Mouse (Mus musculus) fat pad, adult 2 months (tissue): Measurements from ENCODE around the gene Scaf4.

Experiments used
- DNase-seq: peaks from one replicate; pipeline ENCODE4 v3.0.0-alpha.2; 2011; ENCODE audit warnings: low read depth, low spot score; ENCODE audit errors: extremely low read depth

Scaf4 gene

DNA sequence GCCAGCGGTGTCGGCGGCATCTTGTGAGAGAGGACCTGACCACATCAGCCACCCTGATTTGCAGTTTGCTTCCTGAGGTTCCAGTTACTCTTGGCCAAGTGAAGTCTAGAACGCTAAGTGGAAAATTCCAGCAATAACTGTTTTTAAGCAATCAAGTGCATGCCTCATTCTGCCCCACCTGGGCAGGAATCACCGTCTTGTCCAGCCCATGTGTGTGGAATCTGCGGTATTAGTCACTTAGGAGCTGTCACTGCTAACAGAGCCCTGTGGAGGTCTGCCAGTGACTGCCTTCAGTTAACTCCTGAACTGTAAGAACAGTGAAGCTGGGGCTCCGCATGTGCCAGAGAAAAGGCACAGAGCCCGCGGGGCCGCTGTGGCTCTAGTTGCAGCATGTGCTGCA is 73.6 kb downstream of the Scaf4 start:
- DNase-seq = peak; percentile 80

DNA sequence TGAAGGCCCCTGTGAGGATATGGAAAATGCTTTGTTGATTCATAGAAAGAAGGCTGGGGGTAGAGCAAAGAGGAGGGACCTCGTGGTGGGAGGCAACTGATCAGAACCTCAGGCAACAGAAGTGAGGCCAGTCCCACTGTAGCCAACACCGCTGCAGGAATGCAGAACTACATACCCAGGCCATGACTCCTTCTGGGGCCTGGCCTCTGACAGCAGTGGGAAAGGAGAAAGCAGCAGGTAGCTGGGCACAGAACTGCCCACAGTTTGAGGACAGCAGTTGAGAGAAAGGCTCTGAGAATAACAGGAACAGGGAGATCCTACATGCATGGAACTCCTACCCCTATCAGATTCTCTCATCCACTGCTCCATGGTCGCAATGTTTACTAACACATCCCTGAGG is 75.3 kb downstream of the Scaf4 start:
- no peak for DNase-seq

DNA sequence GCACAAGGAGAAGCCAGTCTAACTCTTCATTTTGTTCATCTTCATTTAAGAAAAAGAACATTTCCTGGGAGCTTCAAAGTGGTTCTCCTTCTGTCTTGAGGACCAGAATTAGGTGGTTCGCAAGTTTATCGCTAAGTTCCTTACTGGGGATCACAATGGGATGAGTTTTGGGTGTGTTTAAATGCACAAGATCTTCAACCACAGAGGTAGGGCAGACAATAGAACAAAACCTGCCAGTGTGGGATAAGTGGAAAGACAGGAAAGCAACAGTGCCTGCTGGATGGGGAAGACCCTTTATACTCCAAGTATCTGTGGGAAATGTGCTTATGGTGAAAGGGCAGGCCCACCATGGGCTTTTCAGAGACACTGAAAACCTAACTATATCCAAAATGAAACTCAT is 79.4 kb downstream of the Scaf4 start:
- DNase-seq = no peak

DNA sequence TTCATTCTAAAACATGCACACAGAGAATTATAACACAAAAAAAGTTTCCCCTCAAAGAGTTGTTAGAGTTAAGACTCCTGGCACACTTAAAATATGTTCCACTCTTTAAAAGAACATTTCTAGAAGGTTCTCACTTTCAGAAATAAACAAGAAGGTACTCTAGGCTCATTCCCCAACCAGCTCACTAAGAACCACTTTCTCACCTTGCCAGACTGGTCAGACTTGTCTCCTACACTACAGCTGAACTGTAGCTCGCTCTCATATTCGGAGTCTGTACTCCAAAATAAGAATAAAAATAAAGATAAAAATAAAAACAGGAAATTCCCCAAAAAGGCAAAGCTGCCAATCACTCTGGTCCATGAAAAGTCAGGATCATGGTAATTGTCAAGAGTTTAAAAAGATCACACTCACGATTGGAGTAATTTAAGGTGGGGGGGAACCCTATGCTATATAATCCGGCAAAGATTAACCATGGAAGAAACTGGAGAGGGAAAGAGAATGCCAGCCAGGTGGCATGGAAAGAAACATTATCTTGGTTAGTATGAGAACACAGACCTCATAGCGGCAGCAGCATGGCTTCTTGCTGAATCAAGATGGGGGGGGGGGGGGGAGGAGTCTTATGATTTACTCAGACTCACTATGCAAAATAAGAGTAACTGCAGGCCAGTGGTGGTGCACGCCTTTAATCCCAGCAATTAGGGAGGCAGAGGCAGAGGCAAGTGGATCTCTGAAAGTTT is 80.9 kb downstream of the Scaf4 start:
- DNase-seq = no peak

DNA sequence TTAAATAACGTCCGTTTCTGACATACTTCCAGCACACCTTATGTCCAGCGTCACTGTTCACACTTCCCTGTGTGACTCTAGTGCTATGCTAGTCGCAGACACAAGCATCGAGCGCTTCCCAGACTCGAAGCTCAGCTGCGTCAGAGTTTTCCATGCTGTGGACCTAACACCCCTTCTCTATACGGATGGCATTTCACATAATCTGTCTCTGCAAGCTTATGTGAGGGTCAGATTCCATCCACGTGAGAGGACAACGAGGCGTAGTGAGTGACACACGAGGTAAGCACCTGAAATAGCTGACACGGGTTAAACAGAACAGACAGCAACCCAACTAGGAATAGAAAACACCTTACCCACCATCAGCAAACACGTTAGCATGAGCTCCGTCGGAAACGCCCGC is 82.2 kb downstream of the Scaf4 start:
- DNase-seq = no peak

DNA sequence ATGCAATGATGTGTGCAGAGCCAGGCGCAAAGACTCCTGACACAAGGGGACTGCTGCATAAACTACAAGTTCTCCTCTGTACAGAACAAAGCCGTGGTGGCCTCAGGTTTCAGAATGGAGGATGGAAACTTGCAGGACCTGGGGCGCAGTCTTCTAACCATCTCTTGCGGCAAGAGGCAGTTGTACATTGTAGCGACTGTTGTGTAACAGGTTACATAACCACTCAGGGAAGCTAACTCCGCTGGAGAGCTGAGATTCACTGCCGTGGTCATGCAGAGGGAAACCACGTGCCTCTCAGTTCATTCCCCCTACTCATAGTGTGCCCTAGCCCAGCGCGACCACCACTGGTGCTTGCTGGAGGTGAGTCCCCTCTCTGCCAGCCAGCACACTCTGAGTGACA is 85.1 kb downstream of the Scaf4 start:
- DNase-seq = no peak

DNA sequence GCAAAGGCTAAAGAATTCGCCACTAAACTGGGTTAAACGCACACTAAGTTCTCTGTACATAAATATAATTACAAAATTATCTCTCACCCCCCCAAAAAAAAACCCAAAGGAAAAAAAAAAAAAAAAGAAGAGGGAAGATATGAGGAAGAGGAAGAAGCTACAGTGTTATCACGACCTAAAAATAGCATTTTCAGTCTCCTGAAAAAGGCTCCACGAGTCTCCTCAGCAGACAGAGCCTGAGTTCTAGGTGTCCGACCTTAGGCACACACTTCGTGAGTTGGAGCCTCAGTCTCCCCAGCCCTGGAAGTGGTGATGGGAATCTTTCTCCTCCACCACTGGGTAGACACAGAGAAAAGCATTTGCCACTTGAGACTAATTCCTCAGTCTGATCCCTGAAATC is 85.7 kb downstream of the Scaf4 start:
- no peak for DNase-seq

DNA sequence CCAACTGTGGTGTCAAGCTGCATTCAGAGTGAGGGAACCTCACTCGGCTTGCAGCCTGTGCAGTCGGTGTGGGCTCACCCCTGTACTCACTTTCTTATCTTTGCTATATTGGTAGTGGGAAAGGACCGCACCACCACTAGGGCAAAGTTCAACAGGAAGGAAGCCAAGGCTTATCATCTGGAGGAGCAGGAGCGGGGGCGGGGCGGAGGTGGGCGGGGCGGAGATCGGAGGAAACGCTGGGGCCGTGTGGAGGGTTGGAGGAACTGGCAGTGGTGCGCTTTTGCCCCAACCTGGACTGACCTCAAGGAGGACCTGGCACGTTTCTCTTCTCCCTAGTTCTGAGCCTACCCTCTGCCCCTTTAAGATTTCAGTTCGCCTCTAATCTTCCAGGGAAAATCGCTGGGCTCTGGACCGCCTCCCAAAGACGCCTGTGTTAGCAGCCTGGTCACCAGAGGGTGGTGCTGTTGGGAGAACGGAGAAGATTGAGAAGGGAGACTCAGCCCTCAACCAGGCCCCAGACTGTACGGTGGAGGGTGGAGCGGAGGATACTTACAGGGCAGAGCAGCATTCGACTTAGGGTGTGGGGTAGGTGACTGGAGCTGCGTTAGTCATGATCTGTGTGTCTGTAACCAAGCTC is 86.8 kb downstream of the Scaf4 start:
- no peak for DNase-seq

DNA sequence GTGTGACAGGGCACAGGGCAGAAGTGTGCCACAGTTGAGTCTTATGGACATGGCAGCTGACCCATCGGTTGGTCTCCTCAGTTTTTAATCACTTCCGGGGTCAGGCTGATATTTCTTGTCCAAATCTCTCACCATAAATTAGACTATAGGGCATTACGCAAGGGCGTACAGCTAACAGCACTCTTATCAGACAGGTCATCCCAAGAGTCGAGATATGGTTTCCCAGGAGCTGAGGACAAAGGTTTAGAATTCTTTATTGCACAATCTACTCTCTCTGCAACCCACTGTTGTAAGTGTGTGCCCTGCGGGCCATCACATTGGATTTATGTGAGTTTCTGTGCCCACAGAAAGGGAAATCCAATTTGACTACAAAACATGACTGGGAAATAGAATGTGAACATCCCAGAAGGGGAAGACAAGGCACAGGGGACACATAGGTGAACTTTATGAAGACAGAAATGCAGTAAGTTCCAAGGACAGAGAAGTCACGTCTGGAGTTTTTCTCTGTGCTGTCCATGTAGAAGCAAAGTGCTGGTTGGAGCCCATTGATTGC is 87.5 kb downstream of the Scaf4 start:
- DNase-seq = no peak

DNA sequence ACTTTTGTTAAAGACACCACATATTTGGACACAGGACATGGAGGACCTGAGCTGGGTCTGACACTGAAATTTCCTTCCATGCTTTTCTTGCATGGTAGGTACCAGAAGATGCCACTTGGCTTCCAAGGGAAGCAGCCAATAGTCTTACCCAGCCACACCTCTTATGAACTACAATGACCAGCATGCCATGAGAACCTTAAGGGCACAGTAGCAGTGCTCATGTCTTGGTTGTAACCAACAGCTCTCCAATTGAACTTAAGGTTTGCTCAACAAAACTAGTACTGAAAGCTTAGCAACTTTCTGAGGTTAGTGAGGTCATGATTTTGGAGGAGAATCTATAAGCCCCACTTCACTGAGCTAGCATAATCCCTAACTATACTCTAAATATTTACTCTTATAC is 90.6 kb downstream of the Scaf4 start:
- DNase-seq = no peak

DNA sequence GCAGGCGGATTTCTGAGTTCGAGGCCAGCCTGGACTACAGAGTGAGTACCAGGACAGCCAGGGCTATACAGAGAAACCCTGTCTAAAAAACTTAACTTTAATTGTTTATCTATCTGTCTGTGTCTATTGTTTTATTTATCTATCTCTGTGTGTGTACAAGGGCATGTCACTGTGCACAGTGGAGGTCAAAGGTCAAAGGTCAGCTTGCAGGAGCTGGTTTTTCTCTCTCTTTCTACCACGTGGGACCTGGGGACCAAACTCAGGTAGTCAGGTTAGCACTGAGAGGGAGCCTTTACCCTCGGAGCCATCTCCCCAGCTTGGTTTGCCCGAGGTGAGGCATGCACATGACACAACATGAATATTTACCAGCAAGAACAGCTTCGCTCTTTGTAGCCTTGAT is 93.0 kb downstream of the Scaf4 start:
- DNase-seq = no peak

DNA sequence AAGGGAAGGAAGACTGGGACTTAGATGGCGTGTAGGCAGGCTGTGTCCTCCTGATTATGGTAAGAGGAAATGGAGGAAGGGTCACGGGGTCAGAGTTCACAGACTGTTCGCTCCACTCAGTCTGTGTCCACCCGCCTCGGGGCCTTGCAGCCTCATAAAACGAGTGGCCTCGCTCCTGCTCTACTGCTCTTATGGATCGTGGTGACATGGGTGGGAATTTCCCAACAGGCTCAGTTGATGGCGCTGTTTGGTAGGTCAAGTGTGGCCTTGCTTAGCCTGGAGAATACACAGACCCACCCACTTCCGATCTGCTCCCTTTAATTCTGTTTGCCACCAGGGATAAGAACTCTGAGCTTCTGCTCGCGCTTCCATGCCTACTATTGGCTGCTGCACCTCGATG is 96.8 kb downstream of the Scaf4 start:
- DNase-seq = no peak

DNA sequence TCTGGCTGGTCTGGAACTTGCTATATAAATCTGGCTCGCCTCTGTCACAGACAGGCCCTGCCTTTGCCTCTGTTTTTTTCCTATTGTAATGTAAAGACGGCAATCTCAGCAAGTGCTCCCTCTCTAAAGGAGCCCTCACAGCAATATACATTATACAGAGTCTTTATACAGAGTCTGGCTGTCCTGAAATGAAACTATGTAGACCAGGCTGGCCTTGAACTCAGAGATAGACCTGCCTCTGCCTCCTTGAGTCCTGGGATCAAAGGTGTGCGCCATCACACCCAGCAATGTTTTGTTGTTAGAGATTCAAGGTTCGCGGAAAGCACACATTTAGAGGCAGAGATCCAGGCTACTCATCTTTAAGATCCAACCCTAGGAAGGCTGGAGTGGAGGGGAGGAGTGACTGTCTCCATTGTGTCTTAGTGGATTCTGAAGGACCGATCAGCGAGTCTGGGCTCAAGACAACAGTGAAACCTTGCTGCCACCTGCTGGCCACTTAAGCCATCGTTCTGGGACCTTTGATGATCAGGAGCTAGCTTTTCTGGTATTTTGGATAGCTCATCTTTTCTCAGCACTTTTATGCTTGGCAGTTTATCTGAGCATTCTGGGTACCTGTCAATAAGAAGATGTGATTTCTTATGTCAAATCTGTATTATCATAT is 98.2 kb downstream of the Scaf4 start:
- no peak for DNase-seq

DNA sequence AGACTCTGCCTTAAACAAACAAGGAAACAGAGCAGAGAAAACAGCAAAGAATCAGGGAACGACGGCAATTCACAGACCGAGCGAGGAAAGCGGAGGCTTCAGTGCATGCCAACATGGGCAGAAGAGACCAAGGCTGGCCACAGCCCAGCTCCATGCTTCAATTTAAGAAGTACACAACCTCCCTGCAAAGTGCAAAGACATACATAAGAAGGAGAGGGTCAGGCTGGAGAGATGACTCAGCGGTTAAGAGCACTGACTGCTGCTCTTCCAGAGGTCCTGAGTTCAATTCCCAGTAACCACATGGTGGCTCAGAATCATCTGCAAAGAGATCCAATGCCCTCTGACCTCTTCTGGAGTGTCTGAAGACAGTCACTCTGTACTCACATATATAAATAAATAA is 100.2 kb downstream of the Scaf4 start:
- no peak for DNase-seq

DNA sequence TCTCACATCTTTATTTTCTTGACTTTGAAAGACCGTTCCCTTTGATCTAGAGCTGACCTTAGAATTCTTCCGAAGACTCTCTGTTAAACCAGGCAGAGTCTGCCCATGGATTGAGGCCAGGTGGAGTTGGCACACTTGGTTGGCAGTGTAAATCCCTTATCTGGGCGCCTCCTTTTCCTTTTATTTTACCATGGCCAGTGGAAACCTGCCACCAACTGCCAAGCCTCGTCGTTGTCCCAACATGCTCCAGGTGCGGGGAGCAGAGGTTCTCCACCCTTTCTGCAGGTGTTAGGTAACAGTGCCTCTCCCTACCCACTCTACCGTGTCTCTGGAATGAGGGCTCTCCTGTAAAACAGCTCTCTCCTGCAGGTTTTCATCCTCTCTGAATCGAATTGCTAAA is 102.6 kb downstream of the Scaf4 start:
- peak; percentile 69 for DNase-seq

DNA sequence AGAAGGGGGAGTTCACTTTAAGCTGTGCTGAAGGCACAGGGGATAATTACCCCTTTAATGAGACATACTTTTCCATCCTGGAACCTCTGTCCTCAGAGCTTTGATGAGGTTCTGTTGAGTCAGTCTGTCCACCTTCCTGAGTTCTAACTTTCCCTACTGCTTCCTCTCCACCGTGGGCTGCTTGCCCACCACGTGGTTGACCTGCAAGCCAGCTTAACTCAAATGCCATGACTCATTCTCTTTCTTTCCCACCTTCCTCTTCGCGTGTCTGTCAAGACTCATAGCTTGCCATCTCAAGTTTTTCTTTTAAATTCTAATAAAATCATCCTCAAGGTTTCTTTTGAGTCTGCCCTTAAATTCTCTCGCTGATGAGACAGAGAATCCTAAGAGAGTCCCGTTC is 103.3 kb downstream of the Scaf4 start:
- no peak for DNase-seq

DNA sequence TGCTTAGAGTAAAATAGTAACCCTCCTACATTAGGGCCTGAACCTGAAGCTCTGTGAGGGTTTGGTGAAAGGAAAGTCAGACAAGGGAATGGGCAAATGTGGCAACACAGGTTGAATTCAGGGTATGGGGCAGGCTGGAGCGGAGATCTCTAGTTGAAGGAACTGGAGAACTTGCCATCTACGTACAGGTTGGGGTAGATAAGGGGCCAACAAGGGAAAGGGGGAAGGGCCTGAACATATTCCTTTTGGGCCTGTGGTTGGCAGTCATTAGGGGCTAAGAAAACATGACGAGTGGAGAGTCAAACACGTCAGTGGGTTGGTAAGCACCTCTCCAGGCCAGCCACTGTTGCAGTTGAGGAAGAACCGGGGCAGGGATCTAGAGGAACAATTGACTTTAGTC is 104.4 kb downstream of the Scaf4 start:
- no peak for DNase-seq

DNA sequence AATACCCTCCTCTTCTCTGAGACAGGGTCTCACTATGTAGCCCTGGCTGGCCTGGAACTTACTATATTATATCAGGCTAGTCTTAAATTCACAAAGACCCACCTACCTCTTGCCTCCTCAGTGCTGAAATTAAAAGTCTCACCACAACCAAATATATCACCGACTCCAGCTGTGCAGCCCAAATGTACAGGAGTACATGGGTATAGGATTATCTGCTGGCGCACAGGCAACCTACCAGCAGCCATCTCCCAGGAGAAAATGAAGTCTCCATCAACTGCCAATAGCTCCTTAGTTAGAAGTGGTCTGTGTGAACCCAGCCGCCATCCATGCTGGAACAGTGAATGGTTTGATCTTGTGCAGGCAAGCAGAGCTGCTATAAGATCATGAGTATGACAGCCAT is 105.9 kb downstream of the Scaf4 start:
- DNase-seq = no peak

DNA sequence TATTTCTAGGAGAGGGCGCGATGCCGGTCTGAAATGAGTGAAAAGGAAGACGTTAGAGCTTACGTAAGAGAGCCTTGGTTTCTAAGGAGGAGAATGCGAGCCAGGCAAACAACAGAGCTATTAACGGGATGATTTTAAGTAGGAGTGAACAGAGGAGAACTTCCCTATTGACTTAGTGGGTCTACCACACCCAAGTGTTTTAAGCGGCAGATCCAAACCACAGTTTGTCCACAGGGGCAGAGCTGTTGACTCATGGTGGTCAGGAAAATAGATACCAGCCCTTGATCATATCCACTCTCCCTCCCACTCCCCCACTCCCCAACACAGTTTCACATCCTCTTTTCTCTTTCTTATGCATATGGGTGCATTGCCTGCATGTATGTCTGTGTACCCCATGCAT is 106.9 kb downstream of the Scaf4 start:
- no peak for DNase-seq

DNA sequence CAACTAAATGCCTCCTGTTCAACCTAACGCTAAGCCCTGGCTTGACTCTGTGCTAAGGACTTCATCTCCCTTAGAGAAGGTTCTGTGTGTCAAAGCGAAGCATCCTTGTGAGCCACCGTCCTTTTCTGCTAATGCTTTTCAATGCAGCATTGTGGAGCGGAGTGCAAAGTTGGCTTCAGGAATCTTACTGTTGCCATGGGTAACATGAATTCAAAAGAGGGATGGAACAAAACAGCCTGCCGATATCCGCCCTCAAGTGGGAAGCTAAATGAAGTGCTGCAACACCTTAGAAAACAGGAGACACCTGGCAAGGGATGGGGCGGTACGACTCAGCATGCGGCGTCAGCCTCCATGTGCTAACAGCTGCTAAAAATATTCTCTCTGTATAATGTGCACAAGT is 107.8 kb downstream of the Scaf4 start:
- no peak for DNase-seq
